Comparison of ENCODE assay signal across 12 mouse cellular contexts in genomic region chr3:146766701-146767181, GRCm38 (mm10). TPM values are rescaled to one million over a fixed set of nuclear protein-coding genes. Genes with fewer than 3 reads are reported as not detected.
A peak's percentile ranks its signal among the peaks of the same experiment; 100 is the strongest.
DNase-seq lines count a peak whose midpoint lies in the region; ATAC-seq and TF ChIP-seq lines count a peak whose summit lies in the region.
"Had no signal": no experiment of that assay in that cellular context is flagged by ENCODE, and none has a peak within 500 bp of the region (broad histone marks: within the 10 kb centered on the region; RNA-seq: fewer than 3 reads in every experiment).

No protein-coding gene starts in this region.

- DNase-seq in hindbrain, embryonic 10.5 days (ENCODE audit: low spot score): no peak
- peak; percentile 48 to 65 for DNase-seq in right cerebral cortex, adult 2 months (ENCODE audit: low spot score in 2 of 2)
- DNase-seq in right cerebral cortex, postnatal 4 days: no peak
- no peak for DNase-seq in hindbrain, postnatal 0 days (ENCODE audit: low spot score)
- no peak for DNase-seq in thymus, adult 2 months
- DNase-seq: kidney, adult 2 months; lung, adult 2 months; thymus, adult 18-20 months had no signal

- H3K27ac ChIP-seq in hindbrain, embryonic 10.5 days: peak overlapping the region; percentile 41; the same call in 1 of the 2 replicates
- H3K27ac ChIP-seq in hindbrain, embryonic 12.5 days: no peak overlapping the region
- H3K27ac ChIP-seq in hindbrain, postnatal 0 days: peak overlapping the region; percentile 51
- no peak overlapping the region for H3K27ac ChIP-seq in kidney, embryonic 15.5 days
- H3K27ac ChIP-seq in thymus, adult 2 months (ENCODE audit: control insufficient read depth, insufficient read depth, low read length): no peak overlapping the region

- no peak overlapping the region for H3K4me3 ChIP-seq in hindbrain, embryonic 10.5 days
- no peak overlapping the region for H3K4me3 ChIP-seq in hindbrain, embryonic 12.5 days
- peak overlapping the region; percentile 3; the same call in 1 of the 2 replicates for H3K4me3 ChIP-seq in hindbrain, postnatal 0 days (ENCODE audit: low read length)
- no peak overlapping the region for H3K4me3 ChIP-seq in kidney, embryonic 15.5 days (replicated peaks)
- no peak overlapping the region for H3K4me3 ChIP-seq in thymus, adult 2 months (ENCODE audit: control insufficient read depth, insufficient read depth, low read length)
- H3K4me3 ChIP-seq: erythroblast, embryonic 14.5 days had no signal

- no peaks in the 10 kb centered on the region for H3K9me3 ChIP-seq in hindbrain, embryonic 10.5 days
- H3K9me3 ChIP-seq in hindbrain, embryonic 12.5 days (replicated peaks): no peaks in the 10 kb centered on the region
- no peaks in the 10 kb centered on the region for H3K9me3 ChIP-seq in hindbrain, postnatal 0 days (ENCODE audit: low read length)
- no peaks in the 10 kb centered on the region for H3K9me3 ChIP-seq in kidney, embryonic 15.5 days (replicated peaks)

- no peaks in the 10 kb centered on the region for H3K27me3 ChIP-seq in hindbrain, embryonic 10.5 days (ENCODE audit: insufficient read depth, poor library complexity, severe bottlenecking)
- no peaks in the 10 kb centered on the region for H3K27me3 ChIP-seq in hindbrain, embryonic 12.5 days
- H3K27me3 ChIP-seq in hindbrain, postnatal 0 days (ENCODE audit: insufficient read depth, low read length): no peaks in the 10 kb centered on the region
- H3K27me3 ChIP-seq in kidney, embryonic 15.5 days: no peaks in the 10 kb centered on the region
- H3K27me3 ChIP-seq in thymus, adult 2 months (ENCODE audit: control insufficient read depth, insufficient read depth, low read length): no peaks in the 10 kb centered on the region

- no peak for ATAC-seq in hindbrain, embryonic 12.5 days (ENCODE audit: low FRiP score)
- ATAC-seq in hindbrain, postnatal 0 days: no peak
- ATAC-seq in kidney, embryonic 15.5 days (replicated peaks; ENCODE audit: low FRiP score): no peak
- no peak for ATAC-seq in granulocyte monocyte progenitor cell, adult 5-6 weeks (replicated peaks; ENCODE audit: poor library complexity, severe bottlenecking)

- H3K9ac ChIP-seq in hindbrain, embryonic 12.5 days: no peak overlapping the region
- 0 out of 2 replicates have a peak overlapping the region, but pooled peaks have one; percentile 40 for H3K9ac ChIP-seq in hindbrain, postnatal 0 days (replicated peaks; ENCODE audit: low read length)
- H3K9ac ChIP-seq in kidney, embryonic 15.5 days: no peak overlapping the region

- no peak for TF ChIP-seq CTCF in hindbrain, postnatal 0 days (IDR thresholded peaks at IDR 0.05; ENCODE audit: low read depth)
- no peak for TF ChIP-seq CTCF in thymus, adult 2 months (IDR thresholded peaks at IDR 0.05; ENCODE audit: borderline replicate concordance, control insufficient read depth, extremely low read depth, insufficient read depth, low read length, poor library complexity)

- peaks cover 5% of the 10 kb centered on the region for H3K36me3 ChIP-seq in hindbrain, embryonic 10.5 days
- H3K36me3 ChIP-seq in hindbrain, embryonic 12.5 days: no peaks in the 10 kb centered on the region; the same call in 1 of the 2 replicates
- no peaks in the 10 kb centered on the region for H3K36me3 ChIP-seq in hindbrain, postnatal 0 days (ENCODE audit: insufficient read depth, low read length)
- H3K36me3 ChIP-seq in kidney, embryonic 15.5 days: 0 out of 2 replicates have a peak, but pooled peaks cover 4% of the 10 kb centered on the region
- H3K36me3 ChIP-seq in thymus, adult 2 months (ENCODE audit: control insufficient read depth, insufficient read depth, low read length): no peaks in the 10 kb centered on the region

- no peak for TF ChIP-seq POLR2A in thymus, adult 2 months (IDR thresholded peaks at IDR 0.05; ENCODE audit: control insufficient read depth, extremely low read depth, insufficient read depth, low read length, poor library complexity)

- 78% methylated on average over 8 of the region's 8 CpGs for WGBS in hindbrain, embryonic 10.5 days
- WGBS in hindbrain, embryonic 12.5 days: 69% methylated on average over 8 of the region's 8 CpGs
- WGBS in hindbrain, postnatal 0 days: 61% methylated on average over 8 of the region's 8 CpGs
- 74% methylated on average over 8 of the region's 8 CpGs for WGBS in kidney, embryonic 15.5 days
- 93% methylated on average over 8 of the region's 8 CpGs for WGBS in thymus, adult 2 months

- H3K4me2 ChIP-seq in hindbrain, embryonic 12.5 days (replicated peaks): no peak overlapping the region
- H3K4me2 ChIP-seq in hindbrain, postnatal 0 days (ENCODE audit: low read depth, low read length): peak overlapping the region; percentile 54
- H3K4me2 ChIP-seq in kidney, embryonic 15.5 days: no peak overlapping the region

- H3K4me1 ChIP-seq in hindbrain, embryonic 10.5 days (replicated peaks): peaks cover 34% of the 10 kb centered on the region
- H3K4me1 ChIP-seq in hindbrain, embryonic 12.5 days: peaks cover 30% of the 10 kb centered on the region
- peaks cover 9% of the 10 kb centered on the region for H3K4me1 ChIP-seq in hindbrain, postnatal 0 days (ENCODE audit: insufficient read depth, low read length)
- H3K4me1 ChIP-seq in kidney, embryonic 15.5 days: no peaks in the 10 kb centered on the region
- H3K4me1 ChIP-seq in thymus, adult 2 months (replicated peaks; ENCODE audit: control insufficient read depth, insufficient read depth, low read length): peaks cover 4% of the 10 kb centered on the region; the same call in 1 of the 2 replicates

RNA-seq across cellular contexts. Expression of gene Prkacb, which starts 46.0 kb away (rescaled TPM):
- 57.0 and 60.5 TPM in 2 replicates for polyA plus RNA-seq in hindbrain, embryonic 10.5 days (2016; fragmentation: Nextera tagmentation; extraction: Ambion mirVana)
- 102 and 112 TPM in 2 replicates for polyA plus RNA-seq in hindbrain, embryonic 12.5 days (2016; fragmentation: Nextera tagmentation; extraction: Ambion mirVana)
- 235 and 238 TPM in 2 replicates for total RNA-seq in hindbrain, postnatal 0 days (2014; rRNA removed)
- polyA plus RNA-seq in hindbrain, postnatal 0 days (2015; fragmentation: Nextera tagmentation; extraction: Ambion mirVana): 167 and 180 TPM in 2 replicates
- polyA plus RNA-seq in kidney, embryonic 15.5 days (2015; fragmentation: Nextera tagmentation; extraction: Ambion mirVana): 60.9 and 62.5 TPM in 2 replicates
- total RNA-seq in granulocyte monocyte progenitor cell, adult 5-6 weeks (2014; fragmentation: Nextera tagmentation): 59.3 and 64.8 TPM in 2 replicates
- 78.1 and 85.3 TPM in 2 replicates for total RNA-seq in granulocyte monocyte progenitor cell, adult 5-6 weeks (2017)
- polyA plus RNA-seq in thymus, adult 2 months (2012; rRNA removed): 46.1 and 47.2 TPM in 2 replicates

Comparison
In these comparisons a context has a peak if more than half of its experiments do, and no peak if none do; other contexts are left out.
1. DNase-seq: peak in right cerebral cortex, adult 2 months (2 of 2); none in hindbrain, embryonic 10.5 days (single experiment), right cerebral cortex, postnatal 4 days (single experiment), hindbrain, postnatal 0 days (single experiment) and thymus, adult 2 months (single experiment).
2. H3K27ac ChIP-seq: peak in hindbrain, embryonic 10.5 days (single experiment) and hindbrain, postnatal 0 days (single experiment); none in hindbrain, embryonic 12.5 days (single experiment), kidney, embryonic 15.5 days (single experiment) and thymus, adult 2 months (single experiment).